Mouse (Mus musculus) left cerebral cortex, postnatal 14 days (tissue): ENCODE measurements around the gene Nodal. TPM values are rescaled to one million over a fixed set of nuclear protein-coding genes. Genes with fewer than 3 reads are reported as not detected.
"Not testable (repeated sequence)": the region's sequence is repeated elsewhere in the genome, so short reads cannot be mapped to it uniquely, and the experiment has no call there.

Experiments
- DNase-seq, 2 experiments: peaks; one replicate each; pipeline ENCODE4 v3.0.0; 2021 to 2022; ENCODE audit warnings: low spot score in 2 of 2, mixed read lengths in 1 of 2
- intact Hi-C: fragments of 180-260 bp; cut with DNase I; formaldehyde crosslinking; loops from one replicate; pipeline ENCODE4 v1.15.1; 2025
- total RNA-seq, 2 experiments: library from RNA; stranded (reverse); gene quantifications; 2 replicates each; pipeline ENCODE4 v1.2.3; 2021

Nodal gene
- total RNA-seq, 2 experiments from 2014 or later: 0.25 to 0.33 TPM

DNA sequence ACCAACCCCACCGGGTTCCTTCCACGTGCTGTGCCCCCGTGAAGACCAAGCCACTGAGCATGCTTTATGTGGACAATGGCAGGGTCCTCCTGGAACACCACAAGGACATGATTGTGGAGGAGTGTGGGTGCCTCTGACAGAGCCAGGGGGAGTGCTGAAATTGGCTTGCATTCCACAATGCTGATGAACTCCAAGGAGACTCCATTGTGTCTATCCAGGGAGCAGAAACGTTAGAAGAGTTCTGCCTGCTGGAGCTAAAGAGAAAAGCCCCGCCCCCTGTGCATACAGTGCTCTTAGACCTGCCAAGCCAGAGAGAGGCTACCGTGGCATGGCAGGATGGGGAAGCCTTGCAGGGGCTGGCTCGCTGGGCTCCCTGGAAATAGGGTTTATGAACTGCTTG is 6.7 kb downstream of the Nodal start:
- DNase-seq: no peak
- intact Hi-C loops: no loop called here

DNA sequence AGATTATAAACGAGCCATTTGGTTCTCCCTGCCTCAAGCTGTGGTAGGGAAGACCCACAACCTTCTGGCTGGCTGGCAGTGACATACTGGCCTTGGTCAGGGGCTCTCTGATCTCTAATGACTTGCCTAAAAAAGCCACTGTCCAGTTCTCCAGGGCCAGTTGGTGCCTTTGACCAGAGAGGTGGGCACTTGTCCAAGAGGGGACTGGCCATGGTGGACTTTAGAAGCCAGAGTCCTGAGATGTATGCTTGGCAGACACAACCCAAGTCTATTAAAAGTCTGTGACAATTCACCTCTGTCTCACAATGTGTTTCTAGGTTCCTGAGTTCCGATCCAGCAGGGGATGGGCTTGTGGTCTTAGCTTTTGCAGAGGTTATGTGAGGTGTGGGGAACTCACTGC is 7.3 kb downstream of the Nodal start:
- intact Hi-C loops: no loop called here
- no peak for DNase-seq

DNA sequence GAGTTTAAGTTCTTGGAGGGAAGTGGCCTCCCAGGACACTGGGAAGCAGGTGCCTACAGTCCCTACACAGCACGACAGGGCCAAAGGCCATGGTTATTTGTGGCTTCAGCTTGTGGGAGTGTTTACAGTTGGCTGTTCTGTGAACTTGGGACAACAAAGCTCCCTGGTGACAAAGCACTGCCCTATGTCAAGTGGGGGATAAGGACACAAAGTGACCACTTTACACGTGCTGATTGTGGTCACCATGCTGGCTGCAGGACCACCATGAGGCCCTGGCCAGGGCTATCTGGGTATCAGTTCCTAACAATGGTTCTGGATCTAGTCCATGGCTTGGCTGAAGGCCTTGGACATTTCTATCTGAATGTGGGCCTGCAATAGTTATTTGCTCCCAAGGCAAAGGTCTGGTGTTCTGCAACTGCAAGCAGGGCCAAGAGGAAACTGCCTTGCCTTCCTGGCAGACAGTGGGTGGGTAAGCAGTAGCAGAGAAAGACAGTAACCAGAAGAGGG is 8.5 kb downstream of the Nodal start:
- intact Hi-C loops: no loop called here
- no peak for DNase-seq

DNA sequence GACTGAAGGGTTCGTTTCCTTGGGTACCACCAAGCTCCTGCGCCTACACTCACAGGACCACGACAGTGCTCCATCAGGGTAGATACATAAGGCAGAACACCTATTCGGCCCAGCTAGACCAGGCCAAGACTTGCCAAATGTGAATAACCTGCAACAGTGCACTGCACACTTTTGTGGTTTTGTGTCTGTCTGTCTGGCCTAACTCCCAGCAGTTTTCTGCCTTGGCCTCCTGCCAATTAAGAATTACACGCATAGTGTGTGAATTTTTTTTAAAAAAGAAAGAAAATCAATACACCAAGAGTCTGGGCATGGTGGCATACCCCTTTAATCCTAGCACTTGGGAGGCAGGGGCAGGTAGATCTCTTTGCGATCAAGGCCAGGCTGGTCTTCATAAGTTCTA is 10.2 kb downstream of the Nodal start:
- intact Hi-C loops: no loop called here
- DNase-seq: no peak

DNA sequence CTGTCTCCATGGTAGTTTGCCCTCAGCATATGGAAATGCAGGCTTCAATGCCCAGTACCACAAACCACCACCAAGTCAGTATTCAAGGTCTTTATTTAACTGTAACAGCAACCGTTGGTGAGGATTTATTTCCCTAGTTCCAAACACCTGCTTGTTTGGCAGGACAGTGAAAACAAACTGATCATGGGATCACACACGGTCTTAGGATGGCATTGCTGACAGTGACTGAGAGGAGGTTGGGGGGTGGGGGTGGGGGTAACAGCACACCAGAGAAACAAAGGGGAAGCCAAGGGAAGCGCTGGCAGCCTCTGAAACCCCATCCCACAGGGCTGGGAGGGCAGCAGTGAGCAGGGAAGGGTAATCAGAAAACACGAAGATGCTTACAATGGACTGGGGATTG is 10.6 kb downstream of the Nodal start:
- intact Hi-C loops: no loop called here
- DNase-seq: no peak

DNA sequence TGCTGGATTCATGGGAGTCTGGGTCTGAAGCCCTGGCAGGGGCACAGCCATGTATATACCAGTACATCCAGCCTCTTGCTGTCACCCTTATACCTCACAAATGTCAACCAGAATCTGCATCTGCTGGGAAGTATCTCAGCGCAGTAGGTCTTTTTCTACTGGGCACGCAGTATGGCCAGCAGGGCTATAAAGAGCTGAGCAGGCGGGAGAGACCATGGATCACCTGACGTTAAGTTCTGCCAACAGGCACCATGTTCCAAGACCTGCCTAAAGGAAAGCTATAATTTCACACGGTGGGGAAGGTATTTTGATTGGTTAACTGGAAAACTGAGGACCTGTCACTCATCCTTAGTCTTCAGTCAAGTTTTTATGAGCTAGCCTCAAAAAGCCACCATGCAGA is 11.3 kb downstream of the Nodal start:
- intact Hi-C loops: no loop called here
- no peak for DNase-seq

DNA sequence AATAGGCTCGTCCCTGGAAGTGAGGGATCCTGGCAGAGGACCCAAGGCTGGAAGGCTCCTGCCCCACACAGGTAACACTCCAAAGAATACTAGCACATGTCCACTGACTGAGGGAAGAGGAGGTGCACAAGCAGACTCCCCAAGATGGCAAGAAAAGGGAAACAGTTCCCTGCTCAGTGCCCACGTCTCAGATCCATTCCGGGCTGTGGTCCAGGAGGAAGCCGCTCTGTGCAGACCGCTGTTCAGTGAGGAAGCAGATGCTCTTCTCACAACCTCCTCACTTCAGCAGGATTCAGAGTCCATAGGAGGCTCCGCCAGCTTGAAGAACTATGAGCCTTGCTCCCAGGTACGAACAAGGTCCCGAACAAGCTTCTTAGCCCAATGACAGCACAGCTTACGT is 13.6 kb downstream of the Nodal start:
- intact Hi-C loops: no loop called here
- DNase-seq: peak; percentile 71 to 77

DNA sequence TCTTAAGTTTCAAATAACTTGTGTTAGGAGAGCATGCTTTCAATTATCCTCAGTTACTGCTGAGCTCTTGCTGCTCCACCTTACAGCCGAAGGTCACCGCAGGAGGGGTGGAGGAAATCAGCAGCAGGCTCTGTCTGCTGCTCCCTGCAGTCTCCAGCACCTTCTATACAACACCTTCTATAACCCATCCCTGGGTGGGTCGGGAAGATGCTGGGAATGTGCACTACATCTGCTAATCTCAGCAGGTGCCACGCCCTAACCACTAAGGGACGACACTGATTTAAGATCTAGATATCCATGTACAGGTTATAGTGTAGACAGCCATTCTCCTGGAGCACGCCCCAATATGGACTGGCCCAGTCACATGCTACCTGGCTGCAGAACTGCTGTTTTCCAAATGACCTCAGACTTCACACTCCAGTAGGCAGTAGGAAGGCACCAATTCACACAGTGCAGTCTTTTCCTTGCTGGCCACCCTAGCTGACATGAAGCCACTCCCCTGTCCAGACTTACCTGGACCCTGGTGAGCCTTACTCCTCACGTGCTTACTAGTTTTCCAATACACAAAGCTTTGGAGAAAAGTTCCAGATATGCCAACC is 22.5 kb downstream of the Nodal start:
- DNase-seq: no peak
- intact Hi-C loops: no loop called here

DNA sequence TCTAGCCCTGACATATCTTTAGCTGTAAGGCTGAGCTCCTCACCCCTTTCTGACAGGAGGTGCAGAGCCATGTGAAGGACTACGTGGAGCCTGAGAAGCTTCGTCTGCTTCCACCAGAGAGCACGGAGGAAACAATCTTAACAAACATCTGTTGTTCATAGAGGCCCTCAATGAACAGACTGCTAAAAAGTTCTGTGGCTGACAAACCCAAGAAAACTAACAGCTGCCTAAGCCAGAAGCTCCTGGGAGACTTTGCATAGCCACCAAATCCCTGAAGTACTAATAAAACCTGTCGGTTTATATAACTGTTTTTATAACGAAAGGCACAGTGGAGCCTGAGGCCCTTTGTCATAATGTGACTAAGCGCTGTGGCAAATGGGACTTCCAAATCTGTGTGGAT is 25.7 kb downstream of the Nodal start:
- no peak for DNase-seq
- intact Hi-C loops: no loop called here

DNA sequence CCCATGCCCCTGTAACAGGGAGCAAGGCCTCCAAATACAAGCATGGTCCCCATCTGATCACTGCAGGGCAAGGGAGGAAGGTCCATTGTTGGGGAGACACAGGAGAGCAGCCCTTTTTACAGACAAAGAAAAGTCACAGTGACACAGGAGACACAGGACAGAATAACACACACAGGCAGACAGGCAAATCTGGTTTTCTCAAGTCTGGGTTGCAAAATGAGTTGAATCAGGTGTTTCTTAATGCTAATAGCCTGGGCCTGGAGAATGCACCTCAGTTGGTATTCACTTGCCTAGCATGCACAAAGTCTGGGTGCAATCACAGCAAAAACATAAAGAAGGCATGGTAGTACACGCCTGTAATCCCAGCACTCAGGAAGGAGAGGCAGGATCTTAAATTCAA is 26.1 kb downstream of the Nodal start:
- DNase-seq: no peak
- intact Hi-C loops: no loop called here

DNA sequence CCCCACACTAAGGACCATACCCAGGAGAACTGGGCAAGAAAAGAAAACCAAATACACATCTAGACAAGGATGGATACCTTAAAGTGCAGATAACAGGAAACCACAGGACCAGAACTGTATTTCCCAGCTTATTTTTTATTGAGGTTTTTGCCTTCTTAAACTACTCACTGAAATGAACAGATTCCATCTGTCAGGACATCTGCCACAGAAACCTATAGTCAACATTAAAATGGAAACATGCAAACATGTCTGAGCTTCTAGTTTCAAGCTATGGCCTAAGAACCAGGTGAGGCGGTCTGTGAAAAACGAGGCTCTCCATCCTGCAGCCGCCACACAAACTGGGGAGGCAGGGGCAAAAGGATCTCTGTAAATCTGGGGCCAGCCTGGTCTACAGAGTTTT is 27.2 kb downstream of the Nodal start:
- DNase-seq: no peak
- intact Hi-C loops: no loop called here

DNA sequence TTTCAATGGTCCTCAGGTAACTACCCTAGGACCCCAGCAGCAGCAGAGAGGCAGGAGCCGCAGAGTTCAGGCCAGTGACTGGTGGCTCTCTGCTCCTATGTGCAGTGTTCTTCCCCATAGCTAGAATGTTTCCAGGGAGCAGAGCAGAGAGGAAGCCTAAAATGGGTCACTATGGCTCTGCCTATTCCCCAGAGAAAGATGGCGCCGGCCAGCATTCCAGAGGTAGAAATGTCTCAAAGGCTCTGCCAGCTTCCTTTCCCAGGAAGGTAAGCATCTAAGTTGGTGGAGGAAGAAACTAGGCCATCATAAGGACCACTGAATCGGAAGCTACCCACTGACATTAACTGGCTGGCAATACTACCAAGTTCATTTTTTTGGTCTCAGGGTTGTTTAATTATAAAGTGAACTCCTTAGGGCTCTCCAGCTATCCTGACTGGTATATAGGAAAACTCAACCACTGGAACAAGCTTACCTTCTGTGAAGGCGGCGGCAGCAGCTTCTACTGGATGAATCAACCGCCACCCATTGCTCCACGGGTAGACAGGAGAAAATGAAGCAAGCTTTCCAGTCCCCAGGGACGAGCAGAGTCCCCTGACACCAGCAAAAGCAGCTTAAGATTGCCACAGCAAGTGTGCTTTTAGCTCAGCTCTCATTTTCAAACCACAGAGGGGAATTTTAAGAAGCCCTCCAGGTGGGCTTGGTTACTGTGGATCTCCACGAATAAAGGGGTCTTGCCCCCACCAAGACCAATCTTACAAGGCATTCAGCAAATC is 30.0 kb downstream of the Nodal start:
- no peak for DNase-seq
- intact Hi-C loops: no loop called here

DNA sequence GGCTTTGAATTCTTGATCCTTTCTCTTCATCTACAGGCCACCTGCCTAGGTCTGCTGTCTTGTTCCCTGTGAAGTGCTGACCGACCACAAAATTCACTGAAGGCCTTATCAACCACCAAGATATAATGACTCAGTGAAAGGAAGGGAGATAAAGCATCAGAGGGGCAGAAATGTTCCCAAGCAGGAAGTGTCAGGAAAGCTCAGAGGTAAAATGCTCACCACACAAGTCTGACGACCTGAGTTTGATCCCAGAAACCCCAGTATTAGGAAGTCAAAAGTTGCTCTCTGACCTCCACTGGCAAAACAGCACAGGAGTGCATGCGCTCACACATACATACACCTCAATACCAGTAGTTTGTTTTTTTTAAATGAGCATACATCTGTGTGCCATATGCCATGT is 31.1 kb downstream of the Nodal start:
- DNase-seq: no peak
- intact Hi-C loops: no loop called here

DNA sequence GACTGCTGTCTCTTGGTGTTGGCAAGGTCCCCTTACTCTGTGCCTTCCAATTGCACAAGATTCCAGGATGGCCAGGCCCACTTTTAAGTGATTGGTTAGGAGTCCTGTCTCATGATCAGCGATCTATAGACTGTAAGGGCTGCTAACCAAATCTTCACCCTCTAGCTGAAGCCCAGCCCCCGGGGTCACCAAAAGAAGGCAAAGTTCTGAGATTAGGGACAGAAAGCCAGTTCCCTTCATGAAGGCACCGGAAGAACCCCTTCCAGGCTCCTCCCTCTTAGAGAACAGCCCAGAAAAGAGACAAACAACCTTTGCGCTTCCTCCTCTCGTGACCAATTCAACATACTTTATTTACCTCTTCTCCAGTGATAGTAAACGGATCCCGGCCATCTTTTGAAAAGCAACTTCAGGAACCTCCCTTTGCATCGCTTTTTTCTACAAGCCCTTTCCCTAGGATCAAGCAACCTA is 33.7 kb downstream of the Nodal start:
- intact Hi-C loops: no loop called here
- no peak for DNase-seq

DNA sequence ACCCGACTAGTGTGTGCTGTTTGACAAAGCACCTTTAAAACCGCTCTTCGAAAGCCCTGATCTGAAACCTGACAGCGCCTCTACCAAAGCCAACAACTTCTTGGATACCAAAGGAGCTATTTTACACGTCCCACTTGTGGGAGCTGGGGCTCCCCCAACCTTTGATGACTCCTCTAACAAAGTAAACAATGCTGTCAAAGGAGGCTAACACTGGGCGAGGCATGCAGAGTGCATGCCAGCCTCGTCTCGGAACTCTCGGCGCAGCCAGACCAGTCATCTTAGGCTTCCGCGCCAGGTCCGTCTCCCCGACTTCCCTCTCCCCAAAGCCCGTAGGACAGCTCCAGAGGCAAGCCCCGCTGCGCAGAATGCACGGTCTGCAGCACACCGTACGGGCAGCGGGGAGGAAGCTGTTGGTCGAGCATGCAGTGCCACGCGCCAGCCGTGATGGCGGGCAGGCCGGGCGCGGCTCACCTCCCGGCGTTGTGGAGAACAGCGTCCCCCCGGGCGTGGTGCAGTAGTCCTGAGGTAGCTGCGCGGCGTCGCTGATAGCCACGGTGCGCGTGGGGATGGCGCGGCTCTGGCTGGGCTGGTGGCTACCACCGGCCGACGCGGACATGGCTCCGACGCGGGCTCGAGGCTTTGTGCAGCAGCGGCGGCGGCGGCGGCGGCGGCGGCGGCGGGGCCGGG is 34.3 kb downstream of the Nodal start:
- intact Hi-C loops: no loop called here
- DNase-seq: peak; percentile 33 to 50

DNA sequence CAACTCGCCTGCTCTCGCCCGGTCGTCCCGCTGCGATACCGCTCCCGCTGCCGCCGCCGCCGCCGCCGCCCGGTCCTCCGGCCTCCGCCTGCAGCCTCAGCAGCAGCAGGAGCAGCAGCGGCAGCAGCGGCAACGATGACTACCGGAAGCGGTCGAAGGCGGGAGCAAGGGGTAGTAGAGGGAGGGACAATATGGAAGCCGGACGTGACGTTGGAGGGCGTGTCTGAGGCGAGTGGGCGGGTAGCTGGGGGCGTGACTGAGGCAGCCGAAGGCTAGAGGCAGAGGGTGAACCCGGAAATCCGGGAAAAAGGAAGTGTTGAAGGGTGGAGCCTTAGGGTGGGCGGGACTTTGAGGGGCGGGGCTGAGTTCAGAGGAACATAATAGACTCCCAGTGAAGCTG is 34.9 kb downstream of the Nodal start, which contains the start of gene Eif4ebp2:
Gene Eif4ebp2, minus strand, starts transcription at position 17 of the 400 bp plus-strand sequence.
- peak; percentile 98 for DNase-seq
- intact Hi-C loops: no loop called here

DNA sequence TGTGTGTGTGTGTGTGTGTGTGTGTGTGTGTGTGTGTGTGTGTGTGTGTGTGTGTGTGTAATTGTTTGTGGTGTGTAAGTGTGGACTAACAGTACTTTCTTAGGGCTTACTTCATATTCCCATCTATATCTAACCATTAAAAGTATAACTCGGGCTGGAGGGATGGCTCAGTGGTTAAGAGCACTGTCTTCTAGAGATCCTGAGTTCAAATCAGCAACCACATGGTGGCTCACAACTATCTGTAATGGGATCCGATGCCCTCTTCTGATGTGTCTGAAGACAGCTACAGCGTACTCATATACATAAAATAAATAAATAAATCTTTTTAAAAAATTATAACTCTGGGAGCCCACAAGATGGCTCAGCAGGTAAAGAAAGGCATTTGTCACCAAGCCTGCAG is 35.4 kb downstream of the Nodal start:
- intact Hi-C loops, DNase-seq: not testable (repeated sequence)

DNA sequence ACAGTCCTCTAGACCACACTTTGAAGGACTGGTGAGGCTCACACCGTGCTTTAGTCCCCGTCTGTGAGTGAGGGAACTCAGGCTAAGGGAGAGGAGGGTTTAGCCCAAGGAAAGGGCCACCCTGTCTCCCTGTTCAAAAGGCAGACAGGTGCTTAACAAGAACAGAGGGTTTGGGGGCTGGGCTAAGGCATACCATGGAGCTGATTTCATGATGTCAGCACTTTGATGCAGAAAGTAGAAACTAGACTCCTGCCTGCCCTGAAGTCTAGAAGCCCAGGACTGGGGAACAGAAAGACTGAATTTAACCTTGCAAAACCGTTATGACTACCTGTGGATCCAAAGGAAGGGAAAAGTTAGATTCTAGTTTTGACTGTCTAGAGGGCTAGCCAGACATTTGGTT is 39.4 kb downstream of the Nodal start:
- intact Hi-C loops: no loop called here
- no peak for DNase-seq

DNA sequence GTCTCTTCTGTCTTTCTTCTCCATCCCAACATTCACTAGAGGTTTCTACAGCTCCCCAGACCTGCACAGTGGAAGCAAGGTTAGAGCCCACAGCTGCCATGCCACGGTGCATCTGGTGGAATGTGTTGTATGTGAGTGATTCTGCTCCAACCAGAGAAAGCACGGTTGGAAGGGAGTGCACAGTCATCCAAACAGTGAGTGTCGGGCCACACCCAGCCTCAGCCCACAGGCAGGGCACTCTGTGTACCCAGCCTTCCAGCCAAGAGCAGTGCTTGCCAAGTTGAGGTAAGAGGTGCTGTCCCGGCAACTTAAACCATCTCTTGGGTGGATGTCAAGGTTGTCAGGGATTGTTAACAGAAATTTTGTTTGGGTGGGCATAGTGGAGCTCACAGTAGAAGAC is 47.2 kb downstream of the Nodal start:
- intact Hi-C loops: no loop called here

DNA sequence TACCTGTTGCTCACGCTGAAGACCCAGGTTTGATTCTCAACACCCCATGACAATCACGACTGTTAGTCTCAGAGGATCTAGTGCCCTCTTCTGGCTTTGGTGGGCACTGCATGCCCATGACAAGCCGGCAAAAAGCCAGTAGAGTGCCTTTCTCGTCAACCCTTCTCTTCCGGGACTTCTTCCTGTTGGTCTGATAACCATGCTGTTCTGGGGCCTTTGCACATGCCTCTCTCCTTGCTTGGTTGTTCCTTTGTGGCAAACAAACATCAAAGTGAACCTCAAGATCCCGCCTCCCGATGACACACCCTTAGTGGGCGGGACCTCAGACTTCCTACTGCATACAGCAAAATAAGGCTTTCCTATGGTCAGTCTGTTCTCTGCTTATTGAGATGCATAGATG is 48.5 kb downstream of the Nodal start:
- intact Hi-C loops: no loop called here
- no peak for DNase-seq

More for the DNA sequence above, 47.2 kb downstream of the Nodal start:
- DNase-seq: no peak

DNA sequence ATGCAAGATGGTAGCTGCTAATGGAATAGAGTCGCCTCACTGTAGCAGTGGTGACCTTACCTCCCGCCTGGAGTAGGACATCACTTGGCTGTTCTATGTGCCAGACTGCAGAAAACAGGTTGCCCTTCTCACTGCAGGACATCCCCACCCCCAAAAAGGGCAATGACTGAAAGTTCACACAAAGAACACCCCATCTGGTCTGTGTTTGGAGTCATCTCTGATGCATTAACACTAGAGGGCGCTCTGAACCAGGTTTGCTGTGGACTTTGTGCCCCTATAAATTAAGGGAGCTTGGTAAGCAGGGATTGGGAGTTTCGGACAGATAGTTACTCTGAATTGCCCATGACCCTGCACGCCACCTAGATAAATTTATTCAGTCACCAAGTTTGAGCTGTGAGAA is 49.1 kb downstream of the Nodal start:
- intact Hi-C loops: no loop called here
- DNase-seq: no peak
